Mouse (Mus musculus) C2C12 (cell line): ENCODE results near the gene Srek1ip1.
A peak's percentile ranks its signal among the peaks of the same experiment; 100 is the strongest.

ENCODE experiments used
- CEBPB ChIP-seq: IDR thresholded peaks from one replicate; pipeline ENCODE4 v1.6.1; 2011; ENCODE audit warnings: low read depth, mild to moderate bottlenecking, control low read depth, moderate library complexity
- CTCF ChIP-seq: IDR thresholded peaks from one replicate; pipeline ENCODE4 v1.5.1; 2011; ENCODE audit not compliant: control insufficient read depth, insufficient read depth, insufficient read length
- FOSL1 ChIP-seq: IDR thresholded peaks from one replicate; pipeline ENCODE4 v1.8.0; 2011; ENCODE audit warnings: mild to moderate bottlenecking, low read length; ENCODE audit not compliant: poor library complexity, insufficient read depth, severe bottlenecking
- MAX ChIP-seq: IDR thresholded peaks from one replicate; pipeline ENCODE4 v1.6.1; 2011; ENCODE audit warnings: mild to moderate bottlenecking, control low read depth
- MYOD1 ChIP-seq: IDR thresholded peaks from one replicate; pipeline ENCODE4 v1.6.1; 2011; ENCODE audit warnings: low read depth; ENCODE audit not compliant: control insufficient read depth, insufficient read length
- MYOG ChIP-seq: IDR thresholded peaks from one replicate; pipeline ENCODE4 v1.6.1; 2011; ENCODE audit not compliant: control insufficient read depth, insufficient read length; ENCODE audit errors: extremely low read depth
- USF1 ChIP-seq: IDR thresholded peaks from one replicate; pipeline ENCODE4 v1.6.1; 2011; ENCODE audit warnings: low read depth, mild to moderate bottlenecking, control low read depth, moderate library complexity

- TF ChIP-seq CEBPB = no peak
- no peak for TF ChIP-seq MYOD1
- TF ChIP-seq CTCF = no peak
- TF ChIP-seq MYOG = no peak
- TF ChIP-seq FOSL1 = no peak
- no peak for TF ChIP-seq MAX
- TF ChIP-seq USF1 = peak; percentile 44
Measured at GRCm38 (mm10) chr13:104816270-104816634, 24.0 kb downstream of the Srek1ip1 start.
